In genomic region chr4:102421398-102421859, GRCm38 (mm10) we compare ENCODE assay signal across 9 mouse cellular contexts.
DNase-seq lines count a peak whose midpoint lies in the region; ATAC-seq and TF ChIP-seq lines count a peak whose summit lies in the region.
"Had no signal": no experiment of that assay in that cellular context is flagged by ENCODE, and none has a peak within 500 bp of the region (broad histone marks: within the 10 kb centered on the region; RNA-seq: fewer than 3 reads in every experiment).

No protein-coding gene starts in this region.

- H3K9me3 ChIP-seq in forebrain, embryonic 12.5 days = no peaks in the 10 kb centered on the region
- H3K9me3 ChIP-seq in midbrain, embryonic 11.5 days (ENCODE audit: control insufficient read depth, low read length) = no peaks in the 10 kb centered on the region

- H3K36me3 ChIP-seq in forebrain, embryonic 12.5 days (replicated peaks) = no peaks in the 10 kb centered on the region
- no peaks in the 10 kb centered on the region for H3K36me3 ChIP-seq in midbrain, embryonic 11.5 days (ENCODE audit: control insufficient read depth, insufficient read depth, low read length)

- peak overlapping the region; percentile 66 for H3K4me3 ChIP-seq in gastrocnemius, adult 2 months
- H3K4me3 ChIP-seq in forebrain, embryonic 12.5 days (replicated peaks) = peak overlapping the region; percentile 25
- peak overlapping the region; percentile 5; the same call in 1 of the 2 replicates for H3K4me3 ChIP-seq in midbrain, embryonic 11.5 days (ENCODE audit: low read depth, low read length)

- H3K27me3 ChIP-seq in forebrain, embryonic 12.5 days = no peaks in the 10 kb centered on the region
- no peaks in the 10 kb centered on the region; the same call in 1 of the 2 replicates for H3K27me3 ChIP-seq in midbrain, embryonic 11.5 days (ENCODE audit: control insufficient read depth, insufficient read depth, low read length)

- ATAC-seq in forebrain, embryonic 12.5 days (ENCODE audit: low FRiP score) = peak; percentile 39; the same call in 1 of the 2 replicates
- ATAC-seq in midbrain, embryonic 11.5 days (ENCODE audit: low FRiP score) = peak; percentile 40; the same call in 1 of the 2 replicates
- ATAC-seq in megakaryocyte progenitor cell, adult 5-6 weeks (replicated peaks; ENCODE audit: poor library complexity) = no peak

- TF ChIP-seq CTCF in gastrocnemius, adult 2 months (IDR thresholded peaks at IDR 0.05) = no peak

- no peak overlapping the region for H3K9ac ChIP-seq in forebrain, embryonic 12.5 days
- H3K9ac ChIP-seq in midbrain, embryonic 11.5 days (ENCODE audit: low read length) = peak overlapping the region; percentile 40; the same call in 1 of the 2 replicates

- H3K4me2 ChIP-seq in forebrain, embryonic 12.5 days = peak overlapping the region; percentile 43
- peak overlapping the region; percentile 45 for H3K4me2 ChIP-seq in midbrain, embryonic 11.5 days

- WGBS in forebrain, embryonic 12.5 days = 44% methylated on average over 18 of the region's 18 CpGs
- WGBS in midbrain, embryonic 11.5 days = 53% methylated on average over 18 of the region's 18 CpGs

- peaks cover 15% of the 10 kb centered on the region for H3K4me1 ChIP-seq in forebrain, embryonic 12.5 days
- H3K4me1 ChIP-seq in midbrain, embryonic 11.5 days (ENCODE audit: control insufficient read depth, insufficient read depth, low read length) = peaks cover 12% of the 10 kb centered on the region; the same call in 1 of the 2 replicates

- no peak overlapping the region for H3K27ac ChIP-seq in gastrocnemius, adult 2 months
- no peak overlapping the region; the same call in 1 of the 2 replicates for H3K27ac ChIP-seq in forebrain, embryonic 12.5 days
- no peak overlapping the region for H3K27ac ChIP-seq in midbrain, embryonic 11.5 days (ENCODE audit: low read depth, low read length)

- no peak for DNase-seq in gastrocnemius, adult 2 months
- no peak for DNase-seq in gastrocnemius, postnatal 10 days
- peak; percentile 69 for DNase-seq in brain, adult 2 months (ENCODE audit: low read depth, low spot score)
- peak; percentile 91 for DNase-seq in midbrain, embryonic 11.5 days (ENCODE audit: low spot score, missing footprints)
- DNase-seq in c-Kit-positive CD71-positive TER-119-positive erythroid progenitor cells, embryonic 14.5 days (ENCODE audit: low spot score) = no peak
- DNase-seq in left cerebral cortex, adult 8-10 months (ENCODE audit: low spot score in 2 of 2) = no peak
- DNase-seq: adrenal gland, adult 8-10 months had no signal

- intact Hi-C loops in gastrocnemius, adult 2 months (cut with DNase I) = no loop called here

Comparison
In these comparisons a context has a peak if more than half of its experiments do, and no peak if none do; other contexts are left out.
1. DNase-seq: peak in brain, adult 2 months (single experiment) and midbrain, embryonic 11.5 days (single experiment); none in gastrocnemius, adult 2 months (single experiment), gastrocnemius, postnatal 10 days (single experiment), c-Kit-positive CD71-positive TER-119-positive erythroid progenitor cells, embryonic 14.5 days (single experiment) and left cerebral cortex, adult 8-10 months (0 of 2).
2. H3K4me3 ChIP-seq: peak in every context shown above with its lines; median percentile 66 in gastrocnemius, adult 2 months; 25 in forebrain, embryonic 12.5 days; 5 in midbrain, embryonic 11.5 days.